Mouse (Mus musculus): ENCODE data around the gene Tor1aip2.

DNA sequence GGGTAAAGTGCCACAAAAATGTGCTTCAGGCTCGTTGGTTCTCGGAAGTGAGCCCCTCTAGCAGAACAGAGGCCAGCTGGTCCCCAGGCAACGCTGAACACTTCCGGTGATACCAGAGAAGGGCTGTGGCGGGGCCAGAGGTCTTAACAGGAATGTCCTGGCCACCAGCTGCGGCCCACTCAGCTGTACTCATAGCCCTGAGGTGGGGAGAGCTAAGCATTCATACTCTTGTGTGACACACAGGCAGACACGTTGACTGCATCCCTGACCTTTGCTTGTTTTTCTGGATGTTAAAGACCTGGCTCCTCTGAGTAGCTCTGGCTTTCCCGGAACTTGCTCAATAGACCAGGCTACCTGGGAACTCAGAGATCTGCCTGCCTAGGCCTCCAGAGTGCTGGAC, 39.4 kb downstream of the Tor1aip2 start:
- TF ChIP-seq FLI1 (IDR thresholded peaks at IDR 0.05; ENCODE audit: low read length), result no peak
- TF ChIP-seq GATA1 (IDR thresholded peaks at IDR 0.05; ENCODE audit: borderline replicate concordance, low read length), result no peak
